In the genomic region with DNA sequence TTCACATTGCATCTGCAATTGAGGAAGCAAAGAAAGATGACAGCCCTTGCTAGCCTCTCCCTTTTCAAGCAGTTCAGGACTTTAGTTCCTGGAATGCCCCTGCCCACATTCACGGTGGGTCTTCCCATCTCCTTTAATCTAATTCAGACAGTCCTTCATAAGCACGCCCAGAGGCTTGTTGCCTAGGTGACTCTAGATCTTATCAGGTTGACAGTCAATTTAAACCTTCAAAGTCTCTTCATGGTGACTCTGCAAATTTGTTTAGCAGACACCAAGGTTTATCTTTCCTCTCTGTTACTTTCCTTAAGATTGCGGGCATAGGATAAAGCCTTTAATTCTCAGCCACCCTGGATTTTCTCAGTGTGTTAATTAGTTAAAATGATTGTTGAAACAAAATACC, we compare ENCODE assay signal across 27 mouse cellular contexts. TPM values are rescaled to one million over a fixed set of nuclear protein-coding genes. Genes with fewer than 3 reads are reported as not detected.
DNase-seq lines count a peak whose midpoint lies in the region; ATAC-seq lines count a peak whose summit lies in the region.
"Had no signal": no experiment of that assay in that cellular context is flagged by ENCODE, and none has a peak within 500 bp of the region (broad histone marks: within the 10 kb centered on the region; RNA-seq: fewer than 3 reads in every experiment).

No protein-coding gene starts in this region.

- no peaks in the 10 kb centered on the region for H3K27me3 ChIP-seq in embryonic facial prominence, embryonic 11.5 days (ENCODE audit: control insufficient read depth, insufficient read depth, low read length)
- H3K27me3 ChIP-seq in embryonic facial prominence, embryonic 10.5 days (replicated peaks; ENCODE audit: low read depth, poor library complexity, severe bottlenecking), result no peaks in the 10 kb centered on the region
- H3K27me3 ChIP-seq in liver, embryonic 11.5 days (replicated peaks; ENCODE audit: control insufficient read depth, insufficient read depth, low read length), result no peaks in the 10 kb centered on the region
- H3K27me3 ChIP-seq: liver, embryonic 15.5 days; midbrain, embryonic 12.5 days; neural tube, embryonic 15.5 days had no signal

- no peaks in the 10 kb centered on the region for H3K4me1 ChIP-seq in embryonic facial prominence, embryonic 11.5 days (ENCODE audit: control insufficient read depth, insufficient read depth, low read length)
- H3K4me1 ChIP-seq in embryonic facial prominence, embryonic 10.5 days, result no peaks in the 10 kb centered on the region
- H3K4me1 ChIP-seq in liver, embryonic 11.5 days (replicated peaks; ENCODE audit: control insufficient read depth, insufficient read depth, low read length), result no peaks in the 10 kb centered on the region
- H3K4me1 ChIP-seq: midbrain, embryonic 12.5 days; neural tube, embryonic 15.5 days had no signal

- H3K9ac ChIP-seq in embryonic facial prominence, embryonic 11.5 days (replicated peaks; ENCODE audit: low read length), result no peak overlapping the region
- no peak overlapping the region for H3K9ac ChIP-seq in liver, embryonic 11.5 days (ENCODE audit: low read depth, low read length)
- H3K9ac ChIP-seq: liver, embryonic 15.5 days; midbrain, embryonic 12.5 days; neural tube, embryonic 15.5 days had no signal

- DNase-seq in embryonic facial prominence, embryonic 11.5 days (ENCODE audit: low spot score), result peak; percentile 9
- no peak for DNase-seq in embryonic facial prominence, embryonic 10.5 days (ENCODE audit: low spot score)
- DNase-seq in R1 (ENCODE audit: low read depth, low spot score), result peak; percentile 46
- DNase-seq in liver, embryonic 11.5 days (ENCODE audit: low spot score), result no peak
- no peak for DNase-seq in urinary bladder, adult 18-20 months (ENCODE audit: low spot score in 2 of 2)
- DNase-seq in heart, adult 18-20 months, result no peak
- DNase-seq in yolk sac, embryonic 10.5 days (ENCODE audit: low spot score), result no peak
- DNase-seq: adrenal gland, postnatal 14 days; cerebellum, adult 8-10 months; heart, adult 11 months; heart, postnatal 4 days; kidney, adult 8-10 months; left cerebral cortex, postnatal 4 days; lung, postnatal 14 days; right cerebral cortex, postnatal 4 days; thymus, postnatal 4 days had no signal

- H3K9me3 ChIP-seq in embryonic facial prominence, embryonic 11.5 days (replicated peaks; ENCODE audit: control insufficient read depth, low read length), result no peaks in the 10 kb centered on the region
- H3K9me3 ChIP-seq in embryonic facial prominence, embryonic 10.5 days, result peaks cover 4% of the 10 kb centered on the region; the same call in 1 of the 2 replicates
- H3K9me3 ChIP-seq in liver, embryonic 11.5 days (ENCODE audit: control insufficient read depth, low read length), result peaks cover 4% of the 10 kb centered on the region; the same call in 1 of the 2 replicates
- H3K9me3 ChIP-seq: liver, embryonic 15.5 days had no signal

- H3K4me2 ChIP-seq in embryonic facial prominence, embryonic 11.5 days (ENCODE audit: low read depth, low read length), result no peak overlapping the region
- no peak overlapping the region for H3K4me2 ChIP-seq in liver, embryonic 11.5 days
- H3K4me2 ChIP-seq: liver, embryonic 15.5 days; midbrain, embryonic 12.5 days; neural tube, embryonic 15.5 days had no signal

- no peak for ATAC-seq in embryonic facial prominence, embryonic 11.5 days (replicated peaks; ENCODE audit: insufficient number of reproducible peaks, low FRiP score, low TSS enrichment, low read depth)
- peak; percentile 70 for ATAC-seq in liver, embryonic 11.5 days (replicated peaks; ENCODE audit: low FRiP score)
- ATAC-seq in megakaryocyte-erythroid progenitor cell, adult 5-6 weeks (replicated peaks; ENCODE audit: low FRiP score, low TSS enrichment, poor library complexity, severe bottlenecking), result peak; percentile 47
- ATAC-seq: inflammation-experienced regulatory T-cells, adult 6 months had no signal

- H3K36me3 ChIP-seq in embryonic facial prominence, embryonic 11.5 days (replicated peaks; ENCODE audit: control insufficient read depth, insufficient read depth, low read depth, low read length), result no peaks in the 10 kb centered on the region
- no peaks in the 10 kb centered on the region for H3K36me3 ChIP-seq in embryonic facial prominence, embryonic 10.5 days (replicated peaks)
- no peaks in the 10 kb centered on the region for H3K36me3 ChIP-seq in liver, embryonic 11.5 days (ENCODE audit: control insufficient read depth, insufficient read depth, low read length)
- H3K36me3 ChIP-seq: liver, embryonic 15.5 days; midbrain, embryonic 12.5 days; neural tube, embryonic 15.5 days had no signal

- no peak overlapping the region for H3K4me3 ChIP-seq in embryonic facial prominence, embryonic 11.5 days (ENCODE audit: low read depth, low read length)
- H3K4me3 ChIP-seq in embryonic facial prominence, embryonic 10.5 days, result no peak overlapping the region
- H3K4me3 ChIP-seq in liver, embryonic 11.5 days (ENCODE audit: low read depth, low read length), result no peak overlapping the region
- H3K4me3 ChIP-seq: erythroblast, embryonic 14.5 days; liver, embryonic 15.5 days; midbrain, embryonic 12.5 days; myocyte; neural tube, embryonic 15.5 days had no signal

- 40% methylated on average over 3 of the region's 3 CpGs for WGBS in embryonic facial prominence, embryonic 11.5 days
- 58% methylated on average over 3 of the region's 3 CpGs for WGBS in embryonic facial prominence, embryonic 10.5 days
- WGBS in liver, embryonic 11.5 days, result 16% methylated on average over 3 of the region's 3 CpGs

- H3K27ac ChIP-seq in embryonic facial prominence, embryonic 11.5 days (replicated peaks; ENCODE audit: low read depth, low read length), result no peak overlapping the region
- H3K27ac ChIP-seq in embryonic facial prominence, embryonic 10.5 days (replicated peaks), result no peak overlapping the region
- H3K27ac ChIP-seq in liver, embryonic 11.5 days (ENCODE audit: low read depth, low read length), result no peak overlapping the region
- H3K27ac ChIP-seq: liver, embryonic 15.5 days; midbrain, embryonic 12.5 days; neural tube, embryonic 15.5 days had no signal

RNA-seq across cellular contexts. Expression of gene Fcrla, which starts 23.4 kb away (rescaled TPM):
- not detected in 2 replicates for polyA plus RNA-seq in embryonic facial prominence, embryonic 11.5 days (2014; fragmentation: Nextera tagmentation; extraction: Ambion mirVana)
- not detected in 2 replicates for polyA plus RNA-seq in embryonic facial prominence, embryonic 10.5 days (2016; fragmentation: Nextera tagmentation; extraction: Ambion mirVana)
- 0.35 and 0.45 TPM in 2 replicates for polyA plus RNA-seq in liver, embryonic 11.5 days (2014; fragmentation: Nextera tagmentation; extraction: Ambion mirVana)
- total RNA-seq in megakaryocyte-erythroid progenitor cell, adult 5-6 weeks (2014; fragmentation: Nextera tagmentation), result 2.4 TPM in 1 of 2 replicates, not detected in the other
- total RNA-seq in megakaryocyte-erythroid progenitor cell, adult 5-6 weeks (2017), result 0.69 TPM in 1 of 2 replicates, not detected in the other
- total RNA-seq in heart, adult 18-20 months (2021), result 1 to 10 TPM in 1 of 2 experiments, under 1 TPM in 1; 0.22 to 2.7 TPM
- total RNA-seq: ES-E14; gastrocnemius, adult 8-10 months; layer of hippocampus, postnatal 25 days; left cerebral cortex, postnatal 4 days had no signal
- polyA plus RNA-seq: C2C12; erythroblast, embryonic 14.5 days; midbrain, embryonic 12.5 days; myocyte; neural tube, embryonic 15.5 days had no signal

RNA-seq across cellular contexts. Expression of gene Fcgr2b, which starts 25.6 kb away (rescaled TPM):
- polyA plus RNA-seq in embryonic facial prominence, embryonic 11.5 days (2014; fragmentation: Nextera tagmentation; extraction: Ambion mirVana), result 0.52 TPM in 1 of 2 replicates, not detected in the other
- polyA plus RNA-seq in embryonic facial prominence, embryonic 10.5 days (2016; fragmentation: Nextera tagmentation; extraction: Ambion mirVana), result not detected in 2 replicates
- 1.8 and 2.0 TPM in 2 replicates for polyA plus RNA-seq in liver, embryonic 11.5 days (2014; fragmentation: Nextera tagmentation; extraction: Ambion mirVana)
- 4.5 and 6.0 TPM in 2 replicates for total RNA-seq in megakaryocyte-erythroid progenitor cell, adult 5-6 weeks (2014; fragmentation: Nextera tagmentation)
- total RNA-seq in megakaryocyte-erythroid progenitor cell, adult 5-6 weeks (2017), result 3.8 TPM in 1 of 2 replicates, not detected in the other
- total RNA-seq in heart, adult 18-20 months (2021), result 1 to 10 TPM; 6.8 to 7.3 TPM
- polyA plus RNA-seq: erythroblast, embryonic 14.5 days had no signal

RNA-seq across cellular contexts. Expression of gene Fcrlb, which starts 38.0 kb away (rescaled TPM):
- not detected in 2 replicates for polyA plus RNA-seq in embryonic facial prominence, embryonic 11.5 days (2014; fragmentation: Nextera tagmentation; extraction: Ambion mirVana)
- 0.15 TPM in 1 of 2 replicates, not detected in the other for polyA plus RNA-seq in embryonic facial prominence, embryonic 10.5 days (2016; fragmentation: Nextera tagmentation; extraction: Ambion mirVana)
- polyA plus RNA-seq in liver, embryonic 11.5 days (2014; fragmentation: Nextera tagmentation; extraction: Ambion mirVana), result 0.14 TPM in 1 of 2 replicates, not detected in the other
- 0.50 TPM in 1 of 2 replicates, not detected in the other for total RNA-seq in megakaryocyte-erythroid progenitor cell, adult 5-6 weeks (2014; fragmentation: Nextera tagmentation)
- total RNA-seq in megakaryocyte-erythroid progenitor cell, adult 5-6 weeks (2017), result not detected in 2 replicates
- total RNA-seq in heart, adult 18-20 months (2021), result not detected
- total RNA-seq: adrenal gland, postnatal 14 days; ES-E14; gastrocnemius, adult 8-10 months; heart, postnatal 4 days; left cerebral cortex, postnatal 4 days had no signal
- polyA plus RNA-seq: C2C12; erythroblast, embryonic 14.5 days; inflammation-experienced regulatory T-cells, adult 6 months had no signal

Comparison
In these comparisons a context has a peak if more than half of its experiments do, and no peak if none do; other contexts are left out.
1. DNase-seq: peak in embryonic facial prominence, embryonic 11.5 days (single experiment) and R1 (single experiment); none in embryonic facial prominence, embryonic 10.5 days (single experiment), liver, embryonic 11.5 days (single experiment), urinary bladder, adult 18-20 months (0 of 2), heart, adult 18-20 months (0 of 2) and yolk sac, embryonic 10.5 days (single experiment).